Mouse (Mus musculus): Measurements from ENCODE around the gene Chd2.

GRCm38 (mm10) chr7:73559853-73560190, 18.2 kb upstream of the Chd2 start:
- no peak for TF ChIP-seq POLR2A (IDR thresholded peaks at IDR 0.05; ENCODE audit: control insufficient read depth, extremely low read depth, insufficient read depth, low read length, poor library complexity)
- TF ChIP-seq CTCF (IDR thresholded peaks at IDR 0.05; ENCODE audit: borderline replicate concordance, control insufficient read depth, extremely low read depth, insufficient read depth, low read length, poor library complexity): no peak
